8 mouse cellular contexts compared by ENCODE assay signal in genomic region chr12:69422827-69423537, GRCm38 (mm10). TPM values are rescaled to one million over a fixed set of nuclear protein-coding genes. Genes with fewer than 3 reads are reported as not detected.
DNase-seq lines count a peak whose midpoint lies in the region; ATAC-seq and TF ChIP-seq lines count a peak whose summit lies in the region.

No protein-coding gene starts in this region.

- no peak overlapping the region for H3K27ac ChIP-seq in heart, embryonic 12.5 days (ENCODE audit: poor library complexity, severe bottlenecking)
- H3K27ac ChIP-seq in liver, embryonic 13.5 days: no peak overlapping the region
- H3K27ac ChIP-seq in spleen, adult 2 months (ENCODE audit: insufficient read depth, low read length): peak overlapping the region; percentile 96
- H3K27ac ChIP-seq in hindbrain, embryonic 11.5 days (ENCODE audit: low read depth, low read length): no peak overlapping the region

- DNase-seq in heart, adult 18-20 months: peak; percentile 30 to 82
- DNase-seq in liver, embryonic 13.5 days: no peak
- peak; percentile 77 to 78 for DNase-seq in spleen, adult 2 months (ENCODE audit: low read depth in 1 of 2, low spot score in 2 of 2)
- no peak for DNase-seq in retina, postnatal 1 day
- DNase-seq in hindbrain, embryonic 11.5 days (ENCODE audit: low spot score): no peak
- no peak for DNase-seq in ovary, postnatal 10 days (ENCODE audit: low spot score)

- no peak overlapping the region for H3K9ac ChIP-seq in heart, embryonic 12.5 days
- H3K9ac ChIP-seq in liver, embryonic 13.5 days: no peak overlapping the region
- H3K9ac ChIP-seq in hindbrain, embryonic 11.5 days (ENCODE audit: low read depth, low read length): no peak overlapping the region

- H3K9me3 ChIP-seq in heart, embryonic 12.5 days (replicated peaks): no peaks in the 10 kb centered on the region
- no peaks in the 10 kb centered on the region for H3K9me3 ChIP-seq in liver, embryonic 13.5 days (replicated peaks)
- H3K9me3 ChIP-seq in hindbrain, embryonic 11.5 days (ENCODE audit: control insufficient read depth, low read length): no peaks in the 10 kb centered on the region

- H3K4me1 ChIP-seq in heart, embryonic 12.5 days (replicated peaks): peaks cover 13% of the 10 kb centered on the region; the same call in 1 of the 2 replicates
- peaks cover 3% of the 10 kb centered on the region; the same call in 1 of the 2 replicates for H3K4me1 ChIP-seq in liver, embryonic 13.5 days (replicated peaks)
- H3K4me1 ChIP-seq in spleen, adult 2 months (ENCODE audit: control insufficient read depth, insufficient read depth, insufficient read length): peaks cover 36% of the 10 kb centered on the region; the same call in 1 of the 2 replicates
- no peaks in the 10 kb centered on the region for H3K4me1 ChIP-seq in hindbrain, embryonic 11.5 days (replicated peaks; ENCODE audit: control insufficient read depth, insufficient read depth, low read length)

- peak; percentile 32; the same call in 1 of the 2 replicates for TF ChIP-seq POLR2A in spleen, adult 2 months (IDR thresholded peaks at IDR 0.05; ENCODE audit: low read depth, low read length)

- no peak overlapping the region for H3K4me3 ChIP-seq in heart, embryonic 12.5 days
- H3K4me3 ChIP-seq in liver, embryonic 13.5 days (replicated peaks): no peak overlapping the region
- no peak overlapping the region for H3K4me3 ChIP-seq in spleen, adult 2 months (ENCODE audit: extremely low read depth, insufficient read depth, insufficient read length)
- no peak overlapping the region for H3K4me3 ChIP-seq in hindbrain, embryonic 11.5 days (ENCODE audit: low read depth, low read length)

- TF ChIP-seq CTCF in spleen, adult 2 months (IDR thresholded peaks at IDR 0.05; ENCODE audit: extremely low read depth, insufficient read depth, insufficient read length, insufficient replicate concordance): no peak

- 74% methylated on average over 20 of the region's 20 CpGs for WGBS in heart, embryonic 12.5 days
- WGBS in liver, embryonic 13.5 days (ENCODE audit: insufficient replicate concordance): 37% methylated on average over 20 of the region's 20 CpGs
- 16% methylated on average over 20 of the region's 20 CpGs for WGBS in spleen, adult 2 months
- 93% methylated on average over 20 of the region's 20 CpGs for WGBS in hindbrain, embryonic 11.5 days

- no peak overlapping the region for H3K4me2 ChIP-seq in heart, embryonic 12.5 days
- peak overlapping the region; percentile 5; the same call in 1 of the 2 replicates for H3K4me2 ChIP-seq in liver, embryonic 13.5 days
- H3K4me2 ChIP-seq in hindbrain, embryonic 11.5 days (replicated peaks; ENCODE audit: low read depth, low read length): no peak overlapping the region

- ATAC-seq in heart, embryonic 12.5 days (ENCODE audit: insufficient number of reproducible peaks, low FRiP score): no peak
- peak; percentile 95 for ATAC-seq in common myeloid progenitor, adult 5-6 weeks (replicated peaks; ENCODE audit: low read depth, poor library complexity, severe bottlenecking)
- ATAC-seq in liver, embryonic 13.5 days (ENCODE audit: low read depth): no peak
- ATAC-seq in hindbrain, embryonic 11.5 days (ENCODE audit: low FRiP score): no peak

- no peaks in the 10 kb centered on the region for H3K27me3 ChIP-seq in heart, embryonic 12.5 days (replicated peaks)
- H3K27me3 ChIP-seq in liver, embryonic 13.5 days: 0 out of 2 replicates have a peak, but pooled peaks cover 3% of the 10 kb centered on the region
- no peaks in the 10 kb centered on the region for H3K27me3 ChIP-seq in spleen, adult 2 months (ENCODE audit: control insufficient read depth, insufficient read depth, low read length)
- H3K27me3 ChIP-seq in hindbrain, embryonic 11.5 days (ENCODE audit: control insufficient read depth, insufficient read depth, low read length): no peaks in the 10 kb centered on the region

- H3K36me3 ChIP-seq in heart, embryonic 12.5 days: no peaks in the 10 kb centered on the region
- H3K36me3 ChIP-seq in liver, embryonic 13.5 days: no peaks in the 10 kb centered on the region
- H3K36me3 ChIP-seq in spleen, adult 2 months (ENCODE audit: control insufficient read depth, insufficient read depth, low read length): no peaks in the 10 kb centered on the region
- no peaks in the 10 kb centered on the region for H3K36me3 ChIP-seq in hindbrain, embryonic 11.5 days (ENCODE audit: control insufficient read depth, insufficient read depth, low read length)

RNA-seq across cellular contexts. Expression of gene Gm9887, which starts 50.7 kb away (rescaled TPM):
- under 1 TPM; 0.49 to 0.77 TPM for total RNA-seq in heart, adult 18-20 months (2021)
- polyA plus RNA-seq in heart, embryonic 12.5 days (2016; fragmentation: Nextera tagmentation; extraction: Ambion mirVana): 1.1 and 2.4 TPM in 2 replicates
- total RNA-seq in common myeloid progenitor, adult 5-6 weeks (2017): 1.5 TPM in 1 of 2 replicates, not detected in the other
- polyA plus RNA-seq in liver, embryonic 13.5 days (2015; fragmentation: Nextera tagmentation; extraction: Ambion mirVana): 0.71 and 0.93 TPM in 2 replicates
- polyA plus RNA-seq in spleen, adult 2 months (2012; rRNA removed): 3.0 and 5.6 TPM in 2 replicates
- 1.3 and 2.2 TPM in 2 replicates for polyA plus RNA-seq in hindbrain, embryonic 11.5 days (2014; fragmentation: Nextera tagmentation; extraction: Ambion mirVana)

RNA-seq across cellular contexts. Expression of gene Arf6, which starts 51.0 kb away (rescaled TPM):
- 10 to 100 TPM; 36.6 to 38.1 TPM for total RNA-seq in heart, adult 18-20 months (2021)
- 53.9 and 55.7 TPM in 2 replicates for polyA plus RNA-seq in heart, embryonic 12.5 days (2016; fragmentation: Nextera tagmentation; extraction: Ambion mirVana)
- 104 and 110 TPM in 2 replicates for total RNA-seq in common myeloid progenitor, adult 5-6 weeks (2017)
- polyA plus RNA-seq in liver, embryonic 13.5 days (2015; fragmentation: Nextera tagmentation; extraction: Ambion mirVana): 38.2 and 41.6 TPM in 2 replicates
- 182 and 253 TPM in 2 replicates for polyA plus RNA-seq in spleen, adult 2 months (2012; rRNA removed)
- polyA plus RNA-seq in hindbrain, embryonic 11.5 days (2014; fragmentation: Nextera tagmentation; extraction: Ambion mirVana): 47.4 and 49.9 TPM in 2 replicates

Comparison
In these comparisons a context has a peak if more than half of its experiments do, and no peak if none do; other contexts are left out.
1. DNase-seq: peak in heart, adult 18-20 months (2 of 2) and spleen, adult 2 months (2 of 2); none in liver, embryonic 13.5 days (single experiment), retina, postnatal 1 day (single experiment), hindbrain, embryonic 11.5 days (single experiment) and ovary, postnatal 10 days (single experiment).